Mouse (Mus musculus): ENCODE data around the gene Sox6.
"Not testable (repeated sequence)": the region's sequence is repeated elsewhere in the genome, so short reads cannot be mapped to it uniquely, and the experiment has no call there.

Sox6 gene

DNA sequence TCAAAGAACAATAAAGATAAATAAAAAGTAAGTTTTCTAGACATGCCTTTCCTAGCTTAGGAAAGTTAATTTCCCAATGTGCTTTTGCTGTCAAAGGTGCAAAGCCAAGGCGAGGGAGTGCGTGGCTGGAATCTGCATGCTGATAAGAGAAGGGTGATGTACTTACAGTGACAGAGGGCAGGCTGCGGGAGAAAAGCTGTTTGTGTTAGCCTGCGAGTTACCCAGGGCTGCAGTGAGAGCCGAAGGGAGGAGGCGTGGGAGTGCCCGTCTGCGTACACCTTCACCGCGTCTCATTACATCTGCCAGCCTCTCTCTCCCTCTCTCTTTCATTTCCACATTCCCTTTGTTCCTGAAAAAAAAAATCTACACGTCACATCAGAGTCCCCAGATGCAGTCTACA lies at the start of gene Sox6:
TSS of gene Sox6 (minus strand) at position 286 of the 400 bp plus-strand sequence.
- no peak for DNase-seq (ENCODE audit: low spot score in 2 of 2)

GRCm38 (mm10) chr7:116084366-116084765 lies 45.8 kb upstream of the Sox6 start, which contains the start of gene Gm4353:
Gm4353 (minus strand) TSS chr7:116084635.
- not testable (repeated sequence) for DNase-seq (ENCODE audit: low spot score in 2 of 2)

DNA sequence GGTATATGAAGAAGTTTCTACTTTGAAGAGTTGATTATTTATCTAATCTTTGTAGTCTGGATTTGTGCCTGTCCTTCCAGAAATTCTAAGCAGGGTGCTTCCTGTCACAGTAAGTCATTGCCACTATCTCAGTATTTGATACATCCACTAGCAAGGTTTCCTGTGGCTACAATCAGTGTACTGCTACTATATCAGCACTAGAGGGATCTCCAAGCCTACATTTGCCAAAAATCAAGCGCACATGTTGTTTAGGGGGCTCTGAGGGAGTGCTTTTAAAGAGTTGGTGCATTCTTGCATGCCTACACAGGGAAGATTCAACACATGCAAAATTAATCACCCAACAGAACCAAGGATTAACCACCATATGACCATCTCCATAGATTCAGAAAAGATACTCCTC lies 22.1 kb upstream of the Sox6 start:
- DNase-seq (ENCODE audit: low spot score in 2 of 2): no peak

DNA sequence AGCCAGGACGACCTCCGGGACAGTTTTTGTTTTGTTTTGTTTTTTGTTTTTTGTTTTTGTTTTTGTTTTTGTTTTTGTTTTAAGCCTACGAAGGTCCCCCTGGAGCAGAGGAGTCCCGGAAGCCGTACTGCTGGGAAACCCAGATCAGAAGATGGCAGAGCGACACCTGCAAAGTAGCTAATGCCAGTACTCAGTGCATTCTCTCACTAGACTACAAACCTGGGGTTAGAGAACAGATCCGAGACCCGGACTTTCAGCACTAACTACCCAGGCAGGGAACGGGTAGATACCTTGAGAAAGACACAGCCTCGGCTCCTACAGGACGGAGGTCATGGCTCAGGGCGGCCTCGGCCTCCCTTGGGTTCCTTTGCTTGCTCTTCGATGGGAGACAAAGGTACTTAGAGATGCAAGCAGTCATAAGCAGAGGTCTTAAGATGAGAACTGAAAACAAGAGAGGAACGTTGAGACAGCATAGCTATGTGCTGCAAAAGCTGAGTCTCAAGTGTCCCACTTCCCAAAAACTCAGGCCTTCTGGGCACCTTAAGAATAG lies 1.9 kb upstream of the Sox6 start:
- DNase-seq (ENCODE audit: low spot score in 2 of 2): peak in 1 of 2 experiments; percentile 11

GRCm38 (mm10) chr7:116039538-116040466 lies 1.2 kb upstream of the Sox6 start:
- DNase-seq (ENCODE audit: low spot score in 2 of 2): peak; percentile 67 to 78

DNA sequence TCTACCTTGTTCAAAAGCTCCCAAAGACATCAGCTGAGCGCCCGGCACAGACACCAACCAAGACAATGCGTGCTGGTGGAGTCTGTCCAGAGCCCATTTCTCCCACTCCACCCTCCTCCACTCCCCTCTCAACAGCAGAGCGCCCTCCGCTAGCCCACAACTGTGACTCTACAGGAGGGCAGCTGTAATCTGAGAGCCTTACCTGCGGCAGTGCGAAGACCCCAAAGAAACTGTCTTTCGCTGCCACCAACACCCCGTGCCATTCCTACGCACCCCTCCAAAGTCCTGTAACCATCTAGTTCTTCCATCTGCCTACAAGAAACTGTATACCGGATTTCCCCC lies 571 bp upstream of the Sox6 start, which contains the start of gene 1110004F10Rik:
TSS of gene 1110004F10Rik (plus strand) at position 202 of the 342 bp plus-strand sequence.
- DNase-seq (ENCODE audit: low spot score in 2 of 2): peak in 1 of 2 experiments; percentile 10

GRCm38 (mm10) chr7:116038024-116038423 lies 572 bp downstream of the Sox6 start:
- no peak for DNase-seq (ENCODE audit: low spot score in 2 of 2)

DNA sequence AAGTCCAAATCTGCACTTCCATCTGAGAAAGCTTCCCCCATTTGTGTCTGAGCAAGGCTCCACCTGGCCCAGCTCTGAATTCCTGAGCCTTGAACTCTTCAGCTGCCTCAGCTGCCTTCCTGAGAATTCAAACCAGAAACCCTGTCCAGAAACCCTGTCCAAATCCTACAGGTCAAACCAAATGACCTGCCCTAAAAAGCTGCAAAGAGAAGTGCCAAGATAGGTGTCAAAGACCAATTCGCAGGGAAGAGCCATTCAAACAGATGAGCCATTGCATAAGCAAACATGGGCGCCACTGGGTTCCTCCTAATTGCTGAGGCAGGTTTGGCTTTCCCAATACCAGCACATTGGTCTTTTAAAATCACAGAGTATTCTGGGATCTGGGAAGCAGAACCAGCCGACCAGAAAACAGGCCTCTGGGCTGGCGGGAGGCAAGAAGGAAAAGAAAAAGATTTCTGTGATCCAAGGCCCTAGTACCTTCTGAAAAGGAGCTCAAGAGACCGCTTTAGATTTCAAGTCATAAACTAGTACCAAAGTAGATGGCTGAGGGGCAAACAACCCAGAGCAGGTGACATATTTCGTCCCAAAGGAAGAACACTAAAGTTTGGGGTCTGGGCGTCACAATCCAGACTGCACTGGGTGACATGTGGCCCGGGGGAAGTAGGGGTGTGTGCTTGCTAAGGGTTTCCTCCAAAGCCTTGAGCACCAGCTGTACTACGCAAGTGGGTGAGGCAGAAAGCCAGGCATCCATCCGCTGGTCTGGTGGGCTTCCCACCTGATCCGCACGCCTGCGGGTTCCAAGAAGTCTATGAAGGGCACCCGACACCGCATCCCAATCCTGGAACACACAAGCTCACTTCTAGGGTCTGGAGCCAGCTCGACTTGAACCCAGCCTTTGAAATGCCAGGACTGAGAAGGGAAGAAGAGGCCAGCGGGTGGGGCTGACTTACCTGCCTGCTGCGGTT lies 1.7 kb downstream of the Sox6 start:
- no peak for DNase-seq (ENCODE audit: low spot score in 2 of 2)

DNA sequence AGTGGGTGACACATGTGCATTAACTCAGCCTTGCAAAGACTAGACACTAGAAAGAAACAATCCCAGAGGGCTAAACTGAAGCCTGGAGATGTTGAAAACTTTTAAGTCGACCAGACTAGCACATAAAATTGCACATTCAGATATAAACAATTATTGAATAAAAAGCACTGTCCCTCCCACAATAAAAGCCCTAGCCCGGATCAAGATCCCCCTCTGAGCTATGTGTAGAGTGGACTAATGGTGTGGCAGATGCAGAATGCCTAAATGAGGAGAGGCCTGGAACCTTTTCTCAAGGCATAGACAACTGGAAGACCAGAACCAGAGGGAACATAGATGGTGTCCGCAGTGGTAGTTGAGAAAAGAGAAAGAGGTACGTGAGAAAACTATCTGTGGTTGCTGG lies 3.1 kb downstream of the Sox6 start:
- no peak for DNase-seq (ENCODE audit: low spot score in 2 of 2)

- DNase-seq (ENCODE audit: low spot score in 2 of 2): peak in 1 of 2 experiments; percentile 33
Measured at GRCm38 (mm10) chr7:116034282-116034758, 4.3 kb downstream of the Sox6 start.

- peak; percentile 24 to 69 for DNase-seq (ENCODE audit: low spot score in 2 of 2)
Measured at GRCm38 (mm10) chr7:116033371-116034241, 5.0 kb downstream of the Sox6 start.

GRCm38 (mm10) chr7:116032596-116033307 lies 5.8 kb downstream of the Sox6 start:
- peak; percentile 42 to 53 for DNase-seq (ENCODE audit: low spot score in 2 of 2)

- peak; percentile 48 to 69 for DNase-seq (ENCODE audit: low spot score in 2 of 2)
Measured at GRCm38 (mm10) chr7:116031718-116032595, 6.6 kb downstream of the Sox6 start.

DNA sequence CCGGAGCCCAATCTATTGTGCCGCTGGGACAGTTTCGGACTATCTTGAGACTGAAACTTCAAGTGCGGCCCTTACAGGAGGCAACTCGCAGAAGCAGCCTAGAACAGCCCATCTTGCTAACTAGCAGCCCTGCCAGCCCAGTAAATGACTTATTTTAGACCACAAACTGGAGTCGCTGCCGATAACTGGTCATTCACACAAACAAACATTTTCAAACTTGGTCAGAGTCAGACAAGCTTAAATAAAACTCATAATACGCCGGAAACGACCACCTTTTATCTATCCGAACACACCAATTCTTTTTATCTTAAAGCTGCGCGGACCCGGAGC lies 7.2 kb downstream of the Sox6 start:
- no peak for DNase-seq (ENCODE audit: low spot score in 2 of 2)

DNA sequence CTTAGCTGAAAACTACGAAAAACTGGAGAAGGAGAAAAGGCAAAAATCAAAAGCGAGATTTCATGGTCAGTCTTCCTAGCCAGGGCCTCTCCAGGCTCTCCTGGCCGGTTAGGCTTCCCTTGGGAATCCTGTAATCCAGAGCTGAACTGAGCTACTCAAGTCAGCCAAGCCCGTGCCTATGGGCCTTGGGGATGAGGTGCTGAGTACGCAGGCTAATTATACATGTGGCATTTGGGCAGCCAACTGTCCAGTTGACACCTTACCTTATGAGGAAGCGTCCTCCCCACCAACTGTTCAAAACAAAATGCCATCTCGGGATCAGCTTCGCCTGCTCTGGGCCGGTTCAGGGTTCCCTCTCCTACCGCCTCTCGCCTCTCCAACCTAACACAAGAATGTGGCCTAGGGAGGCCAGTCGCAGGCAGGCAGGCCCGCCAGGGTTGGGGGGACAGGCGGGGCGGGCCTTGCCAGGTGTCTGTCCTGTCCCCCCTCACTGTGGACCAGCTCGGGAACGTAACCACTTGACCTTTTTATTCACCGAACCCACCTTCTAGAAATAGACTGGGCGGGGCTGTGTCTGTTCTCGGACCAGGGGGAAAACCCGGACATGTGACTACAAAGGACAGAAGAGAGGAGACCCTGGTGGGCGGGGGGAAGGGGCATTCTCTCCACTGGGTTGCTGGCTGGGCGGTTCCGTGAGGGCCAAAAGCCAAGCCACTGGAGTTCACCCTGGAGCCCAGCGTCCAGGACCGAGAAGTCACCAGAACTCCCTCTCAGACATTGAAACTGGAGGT lies 7.8 kb downstream of the Sox6 start:
- DNase-seq (ENCODE audit: low spot score in 2 of 2): peak in 1 of 2 experiments; percentile 10

- no peak for DNase-seq (ENCODE audit: low spot score in 2 of 2)
Measured at GRCm38 (mm10) chr7:116029991-116030390, 8.6 kb downstream of the Sox6 start.

- DNase-seq (ENCODE audit: low spot score in 2 of 2): no peak
Measured at GRCm38 (mm10) chr7:116002726-116003125, 35.9 kb downstream of the Sox6 start.

DNA sequence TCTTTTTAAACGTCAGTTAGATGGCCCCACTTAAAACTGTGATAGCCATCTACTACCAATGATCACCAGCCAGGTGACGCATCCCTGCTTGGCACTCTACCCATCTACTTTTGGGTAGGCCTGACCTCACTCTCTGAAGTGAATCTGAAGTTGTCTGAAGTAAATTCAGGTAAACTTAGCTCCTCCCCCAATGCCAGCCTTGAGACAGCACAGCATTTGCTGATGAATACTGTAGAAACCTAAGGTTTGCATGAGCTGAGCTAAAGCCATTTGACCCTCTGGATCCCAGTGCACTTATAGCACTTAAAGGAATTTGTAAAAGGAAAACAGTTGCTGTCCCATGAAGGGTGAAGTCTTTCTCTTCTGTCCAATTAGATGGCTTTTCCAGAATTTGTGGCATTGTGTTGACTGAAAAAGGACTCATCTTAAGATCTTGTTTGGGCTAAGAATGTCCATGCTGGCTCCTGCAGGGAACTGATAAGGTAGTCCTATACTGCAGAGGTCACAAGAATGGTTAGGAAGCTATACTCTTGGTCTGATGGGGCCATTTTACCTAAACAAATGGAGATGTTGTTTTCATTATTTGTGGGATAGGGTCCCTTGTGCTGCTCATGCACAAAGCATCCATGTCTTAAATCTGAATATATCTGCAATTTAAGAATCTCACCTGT lies 50.4 kb downstream of the Sox6 start:
- no peak for DNase-seq (ENCODE audit: low spot score in 2 of 2)

All from urinary bladder, adult 18-20 months (tissue).